Mouse (Mus musculus): ENCODE results near the gene Mecr. TPM values are rescaled to one million over a fixed set of nuclear protein-coding genes. Genes with fewer than 3 reads are reported as not detected.

Gene Mecr
- total and polyA plus RNA-seq, 3 experiments: 92.1 to 137 TPM; not detected in 1

- Histone ChIP-seq H3K4me3 (ENCODE audit: control insufficient read depth in 1 of 2, insufficient read depth in 1 of 2, low read depth in 2 of 2, low read length in 2 of 2) (no peak overlapping the region), H3K9ac (ENCODE audit: control insufficient read depth, low read depth, low read length, poor library complexity, severe bottlenecking) (no peak overlapping the region), H3K79me2 (ENCODE audit: control insufficient read depth, insufficient read depth, low read length, poor library complexity) (peaks cover 80% of the 10 kb centered on the region), H3K27me3 (ENCODE audit: control insufficient read depth in 1 of 2, insufficient read depth in 2 of 2, low read length in 2 of 2) (no peaks in the 10 kb centered on the region), H3K9me3 (replicated peaks; ENCODE audit: insufficient read depth, low read length) (no peaks in the 10 kb centered on the region), H3K4me1 (ENCODE audit: control insufficient read depth in 1 of 2, insufficient read depth in 2 of 2, low read length in 2 of 2) (peaks cover 0 to 6% of the 10 kb centered on the region in 2 experiments; a peak in 2 of 4 replicates), H3K27ac (ENCODE audit: control insufficient read depth, low read depth, low read length) (no peak overlapping the region), H3K36me3 (ENCODE audit: control insufficient read depth in 1 of 2, insufficient read depth in 2 of 2, low read length in 2 of 2) (peaks cover 5 to 31% of the 10 kb centered on the region in 2 experiments; a peak in 3 of 4 replicates)
- no peak for DNase-seq (ENCODE audit: low read depth, low spot score)
- no peak for TF ChIP-seq CHD2 (IDR thresholded peaks at IDR 0.05; ENCODE audit: low read length)
- TF ChIP-seq USF2 (IDR thresholded peaks at IDR 0.05; ENCODE audit: borderline replicate concordance in 1 of 2, insufficient read depth in 1 of 2, low read depth in 1 of 2, low read length in 2 of 2): no peak
- no peak for TF ChIP-seq EP300 (IDR thresholded peaks at IDR 0.05; ENCODE audit: low read depth in 1 of 2, low read length in 2 of 2)
- no peak for TF ChIP-seq SIN3A (IDR thresholded peaks at IDR 0.05; ENCODE audit: low read length)
- no peak for TF ChIP-seq MXI1 (IDR thresholded peaks at IDR 0.05; ENCODE audit: low read depth, low read length)
- no peak for TF ChIP-seq RAD21 (IDR thresholded peaks at IDR 0.05; ENCODE audit: low read depth, low read length)
- no peak for TF ChIP-seq ELF1 (IDR thresholded peaks at IDR 0.05; ENCODE audit: low read depth, low read length)
- no peak for TF ChIP-seq UBTF (IDR thresholded peaks at IDR 0.05; ENCODE audit: borderline replicate concordance, insufficient read depth, low read depth, low read length)
- no peak for TF ChIP-seq SMC3 (IDR thresholded peaks at IDR 0.05; ENCODE audit: low read depth, low read length)
- TF ChIP-seq KAT2A (conservative IDR thresholded peaks at IDR 0.05; ENCODE audit: low read depth, low read length): no peak
- TF ChIP-seq CTCF (IDR thresholded peaks at IDR 0.05 in 2 of 3, conservative IDR thresholded peaks at IDR 0.05 in 1 of 3; ENCODE audit: control insufficient read depth in 1 of 3, insufficient read depth in 1 of 3, low read depth in 2 of 3, low read length in 3 of 3, poor library complexity in 1 of 3, severe bottlenecking in 1 of 3): no peak
- no peak for TF ChIP-seq POLR2AphosphoS2 (IDR thresholded peaks at IDR 0.05; ENCODE audit: low read length)
- TF ChIP-seq MYC (IDR thresholded peaks at IDR 0.05; ENCODE audit: low read depth, low read length): no peak
- no peak for TF ChIP-seq TBP (IDR thresholded peaks at IDR 0.05; ENCODE audit: low read depth, low read length)
- no peak for TF ChIP-seq USF1 (IDR thresholded peaks at IDR 0.05; ENCODE audit: low read depth, low read length)
- TF ChIP-seq HCFC1 (IDR thresholded peaks at IDR 0.05; ENCODE audit: low read depth, low read length): no peak
- TF ChIP-seq E2F4 (IDR thresholded peaks at IDR 0.05; ENCODE audit: borderline replicate concordance, low read depth, low read length): no peak
- no peak for TF ChIP-seq ZNF384 (IDR thresholded peaks at IDR 0.05; ENCODE audit: low read depth, low read length)
- no peak for TF ChIP-seq BHLHE40 (IDR thresholded peaks at IDR 0.05; ENCODE audit: borderline replicate concordance, low read depth, low read length)
- no peak for TF ChIP-seq GATA1 (IDR thresholded peaks at IDR 0.05; ENCODE audit: low read depth, low read length)
These were observed 40.3 kb downstream of the Mecr start for GRCm38 (mm10) chr4:131883571-131883970.

DNA sequence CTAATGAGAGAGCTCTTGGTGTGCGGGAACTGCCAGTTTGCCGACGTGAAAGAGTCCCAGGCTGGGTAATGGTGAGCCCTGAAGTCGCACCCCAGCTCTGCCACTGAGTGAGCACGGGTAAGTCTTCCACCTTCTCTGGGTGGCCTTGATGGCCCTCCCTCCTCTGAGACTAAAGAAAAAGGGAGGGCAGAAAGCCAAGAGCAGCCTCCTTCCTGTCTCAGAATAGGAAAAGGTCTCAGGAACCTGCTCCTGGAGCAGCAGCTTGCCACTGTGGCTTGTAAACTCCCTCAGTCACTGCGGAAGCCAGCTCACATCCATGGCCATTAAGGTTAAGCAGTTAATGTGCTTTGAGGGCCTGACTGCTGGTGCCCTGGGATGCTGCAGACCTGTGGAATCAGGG is 42.1 kb downstream of the Mecr start:
- Histone ChIP-seq H3K9me3 (replicated peaks; ENCODE audit: insufficient read depth, low read length) (no peaks in the 10 kb centered on the region), H3K9ac (ENCODE audit: control insufficient read depth, low read depth, low read length, poor library complexity, severe bottlenecking) (no peak overlapping the region), H3K36me3 (ENCODE audit: control insufficient read depth in 1 of 2, insufficient read depth in 2 of 2, low read length in 2 of 2) (peaks cover 2 to 38% of the 10 kb centered on the region in 2 experiments; a peak in 2 of 4 replicates), H3K4me1 (ENCODE audit: control insufficient read depth in 1 of 2, insufficient read depth in 2 of 2, low read length in 2 of 2) (peaks cover 0 to 6% of the 10 kb centered on the region in 2 experiments; a peak in 2 of 4 replicates), H3K27me3 (ENCODE audit: control insufficient read depth in 1 of 2, insufficient read depth in 2 of 2, low read length in 2 of 2) (no peaks in the 10 kb centered on the region), H3K4me3 (ENCODE audit: control insufficient read depth in 1 of 2, insufficient read depth in 1 of 2, low read depth in 2 of 2, low read length in 2 of 2) (no peak overlapping the region), H3K27ac (ENCODE audit: control insufficient read depth, low read depth, low read length) (no peak overlapping the region), H3K79me2 (ENCODE audit: control insufficient read depth, insufficient read depth, low read length, poor library complexity) (peaks cover 68% of the 10 kb centered on the region)
- no peak for DNase-seq (ENCODE audit: low read depth, low spot score)
- no peak for TF ChIP-seq MEF2A (IDR thresholded peaks at IDR 0.05; ENCODE audit: extremely low read depth, insufficient replicate concordance, low read depth, low read length, poor library complexity, severe bottlenecking)
- TF ChIP-seq CTCF (IDR thresholded peaks at IDR 0.05 in 2 of 3, conservative IDR thresholded peaks at IDR 0.05 in 1 of 3; ENCODE audit: control insufficient read depth in 1 of 3, insufficient read depth in 1 of 3, low read depth in 2 of 3, low read length in 3 of 3, poor library complexity in 1 of 3, severe bottlenecking in 1 of 3): no peak
- no peak for TF ChIP-seq ZNF384 (IDR thresholded peaks at IDR 0.05; ENCODE audit: low read depth, low read length)
- no peak for TF ChIP-seq POLR2AphosphoS2 (IDR thresholded peaks at IDR 0.05; ENCODE audit: low read length)
- no peak for TF ChIP-seq MXI1 (IDR thresholded peaks at IDR 0.05; ENCODE audit: low read depth, low read length)
- TF ChIP-seq CHD2 (IDR thresholded peaks at IDR 0.05; ENCODE audit: low read length): no peak
- TF ChIP-seq ELF1 (IDR thresholded peaks at IDR 0.05; ENCODE audit: low read depth, low read length): no peak
- no peak for TF ChIP-seq MYB (IDR thresholded peaks at IDR 0.05; ENCODE audit: low read depth, low read length)
- TF ChIP-seq ZKSCAN1 (IDR thresholded peaks at IDR 0.05; ENCODE audit: low read depth, low read length): no peak
- no peak for TF ChIP-seq MAZ (IDR thresholded peaks at IDR 0.05; ENCODE audit: low read depth, low read length)
- TF ChIP-seq BHLHE40 (IDR thresholded peaks at IDR 0.05; ENCODE audit: borderline replicate concordance, low read depth, low read length): no peak
- TF ChIP-seq TCF12 (IDR thresholded peaks at IDR 0.05; ENCODE audit: low read depth, low read length): no peak
- TF ChIP-seq POLR2A (IDR thresholded peaks at IDR 0.05; ENCODE audit: control insufficient read depth in 1 of 2, insufficient read depth in 1 of 2, low read depth in 1 of 2, low read length in 2 of 2, poor library complexity in 1 of 2): no peak
- TF ChIP-seq MAFK (IDR thresholded peaks at IDR 0.05; ENCODE audit: borderline replicate concordance, low read depth, low read length): no peak
- no peak for TF ChIP-seq EP300 (IDR thresholded peaks at IDR 0.05; ENCODE audit: low read depth in 1 of 2, low read length in 2 of 2)

All from MEL (cell line).